Mouse (Mus musculus) lung, postnatal 36 days (tissue): ENCODE measurements around the gene Gm13101.
"Not testable (repeated sequence)": the region's sequence is repeated elsewhere in the genome, so short reads cannot be mapped to it uniquely, and the experiment has no call there.

Experiments
- DNase-seq: peaks from one replicate; pipeline ENCODE4 v3.0.0; 2022; ENCODE audit warnings: mixed read lengths

The Gm13101 gene

GRCm38 (mm10) chr4:143966850-143967249 lies at the start of gene Gm13101:
TSS of gene Gm13101 (minus strand) at chr4:143966950.
- not testable (repeated sequence) for DNase-seq

- DNase-seq = not testable (repeated sequence)
Observed at GRCm38 (mm10) chr4:143994269-143994668, 27.5 kb upstream of the Gm13101 start, which contains the start of gene Pramef17. TSS of gene Pramef17 (minus strand) at chr4:143994369.

GRCm38 (mm10) chr4:143988126-143988525 lies 21.4 kb upstream of the Gm13101 start:
- DNase-seq = peak; percentile 47

- DNase-seq = peak; percentile 36
Observed at GRCm38 (mm10) chr4:143987475-143987941, 20.8 kb upstream of the Gm13101 start.

- DNase-seq = peak; percentile 26
Observed at GRCm38 (mm10) chr4:143985733-143986132, 19.0 kb upstream of the Gm13101 start.

GRCm38 (mm10) chr4:143985165-143985564 lies 18.4 kb upstream of the Gm13101 start:
- peak; percentile 2 for DNase-seq

- DNase-seq = not testable (repeated sequence)
Observed at GRCm38 (mm10) chr4:143983446-143983845, 16.7 kb upstream of the Gm13101 start.

- not testable (repeated sequence) for DNase-seq
Observed at GRCm38 (mm10) chr4:143950916-143951315, 15.8 kb downstream of the Gm13101 start, which contains the start of gene Pramef25. TSS of gene Pramef25 (minus strand) at chr4:143951016.
